Mouse (Mus musculus) megakaryocyte progenitor cell, adult 5-6 weeks (primary cell): ENCODE data around the gene Ovca2. TPM values are rescaled to one million over a fixed set of nuclear protein-coding genes. Genes with fewer than 3 reads are reported as not detected.

Experiments
- ATAC-seq: replicated peaks from 2 replicates; pipeline ENCODE4 v1.8.0; 2016; ENCODE audit warnings: mild to moderate bottlenecking, moderate TSS enrichment, inconsistent platforms; ENCODE audit not compliant: poor library complexity
- total RNA-seq, 2 experiments: library from RNA; stranded (forward) in 1 of 2; stranded (reverse) in 1 of 2; fragments of 157-497, 149-512 nt in 1 of 2; fragments of 200-1000 nt in 1 of 2; gene quantifications; 2 replicates each; pipeline versions ENCODE4 v1.2.3 to v1.2.4; 2015 to 2017

Ovca2 gene
- total RNA-seq, 2 experiments from 2014 or later, result 16.5 to 26.3 TPM

- ATAC-seq, result no peak
Measured at GRCm38 (mm10) chr11:75156416-75156815, 22.2 kb downstream of the Ovca2 start.

- no peak for ATAC-seq
Measured at GRCm38 (mm10) chr11:75155985-75156384, 22.6 kb downstream of the Ovca2 start.

DNA sequence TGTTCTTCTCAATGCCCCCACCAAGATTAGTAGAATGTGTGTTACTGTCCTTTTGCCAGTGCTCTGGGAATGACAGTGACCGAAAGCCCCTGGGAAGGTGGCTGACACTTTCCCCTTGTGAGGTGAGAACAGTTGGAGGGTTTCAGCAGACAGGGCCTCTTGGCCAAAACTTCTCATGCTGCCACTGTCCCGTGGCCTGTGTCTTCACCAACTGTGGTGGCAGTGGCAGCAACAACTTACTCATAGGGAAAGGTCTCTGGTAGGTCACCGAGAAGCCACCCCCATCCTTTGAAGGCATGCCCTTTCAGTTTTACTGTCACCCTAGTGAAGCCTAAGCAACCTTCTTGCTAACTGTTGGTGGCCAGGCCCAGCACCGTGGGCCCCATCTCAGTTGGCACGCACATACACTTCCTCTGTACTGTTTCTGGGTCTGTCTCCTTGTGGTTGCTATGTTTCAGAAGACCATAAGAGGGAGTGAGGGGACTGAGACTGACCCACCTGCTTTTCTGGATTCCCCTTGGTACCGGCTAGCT is 24.5 kb downstream of the Ovca2 start:
- ATAC-seq, result peak; percentile 62

GRCm38 (mm10) chr11:75152603-75153557 is 25.8 kb downstream of the Ovca2 start:
- peak; percentile 91 for ATAC-seq

GRCm38 (mm10) chr11:75150346-75150745 is 28.3 kb downstream of the Ovca2 start:
- ATAC-seq, result no peak

DNA sequence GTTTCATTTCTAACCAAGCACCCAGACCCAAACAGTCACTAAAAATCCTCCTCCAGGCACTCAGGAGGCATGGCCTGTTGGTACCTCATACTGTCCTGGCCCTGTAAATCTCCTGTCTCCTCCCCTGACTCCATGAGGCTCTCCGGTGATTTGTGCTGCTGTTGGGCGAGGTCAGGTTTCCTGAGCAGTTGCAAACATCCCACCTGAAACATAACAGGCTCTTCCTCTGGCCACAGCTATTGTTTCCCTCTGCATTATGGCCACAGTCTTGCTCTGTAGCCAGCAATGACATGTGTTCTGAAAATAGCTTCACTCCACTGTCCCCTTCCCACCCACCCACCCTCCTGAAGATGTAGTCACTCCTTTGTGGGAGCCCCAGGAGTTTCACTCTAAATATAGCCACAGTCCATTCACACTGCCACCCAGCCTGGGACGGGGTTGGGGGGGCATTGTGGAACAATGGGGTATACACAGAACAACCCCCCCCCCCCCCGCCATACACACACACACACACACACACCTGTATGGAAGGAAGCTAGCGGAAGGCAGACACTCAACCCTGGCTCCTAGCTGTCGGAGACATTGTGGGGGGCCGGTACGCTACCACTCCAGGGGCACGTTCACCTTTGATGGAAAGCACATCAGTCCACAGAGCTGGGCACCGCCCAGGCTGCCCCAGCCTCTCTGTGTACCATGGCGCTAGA is 30.2 kb downstream of the Ovca2 start:
- ATAC-seq, result no peak

DNA sequence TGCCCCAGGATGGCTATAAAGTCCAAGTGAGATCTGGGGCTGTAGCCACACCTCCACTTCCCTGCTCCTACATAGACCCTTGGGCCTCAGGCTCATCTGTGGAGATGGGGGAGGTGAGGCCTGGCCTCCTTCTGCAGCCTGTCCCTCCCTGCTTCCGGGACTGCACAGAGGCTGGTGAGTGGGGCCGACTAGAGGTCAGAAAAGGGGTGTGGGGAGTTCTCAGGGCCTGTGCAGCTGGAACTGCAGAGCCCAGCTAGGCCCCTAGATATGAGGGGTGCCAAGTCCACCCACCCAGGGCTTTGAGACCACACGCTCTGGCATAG is 30.8 kb downstream of the Ovca2 start:
- no peak for ATAC-seq

DNA sequence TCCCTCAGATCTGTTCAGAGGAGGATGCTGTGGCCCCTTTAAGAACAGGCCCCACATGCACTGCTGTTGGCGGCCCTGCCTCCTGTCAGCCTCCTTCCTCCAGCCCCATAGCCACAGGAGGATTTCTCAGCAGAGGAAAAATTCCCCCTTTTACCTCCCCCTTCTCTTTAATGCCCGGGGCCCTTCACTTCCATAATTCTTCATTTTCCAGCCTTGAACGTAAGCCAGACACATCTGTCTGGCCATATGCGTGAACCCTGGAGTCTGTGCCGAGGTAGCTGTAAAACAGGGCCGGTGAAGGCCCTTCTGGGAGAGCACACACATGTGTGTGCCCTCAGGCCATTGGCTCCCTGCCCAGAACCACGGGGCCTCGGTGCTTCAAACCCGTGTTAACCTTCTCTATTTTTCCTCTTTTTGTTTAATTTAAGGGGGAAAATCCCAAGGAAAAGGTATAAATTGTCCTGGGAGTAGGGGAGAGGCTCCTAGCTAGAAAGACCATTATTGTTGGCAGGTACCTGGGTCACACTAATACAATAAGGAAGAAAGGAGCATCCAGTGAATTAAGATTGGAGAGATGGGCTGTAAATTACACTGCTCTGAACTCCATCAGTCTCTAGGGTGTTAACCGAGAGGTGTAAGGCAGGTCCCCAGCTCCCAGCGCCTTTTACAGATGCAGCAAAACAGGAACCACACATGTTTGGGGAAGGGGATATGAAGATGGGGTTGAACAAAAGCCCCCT is 31.4 kb downstream of the Ovca2 start:
- ATAC-seq, result 0 out of 2 replicates have a peak, but pooled peaks have one; percentile 42

GRCm38 (mm10) chr11:75145841-75146240 is 32.8 kb downstream of the Ovca2 start:
- no peak for ATAC-seq

- ATAC-seq, result no peak
Measured at GRCm38 (mm10) chr11:75142749-75143148, 35.9 kb downstream of the Ovca2 start.

GRCm38 (mm10) chr11:75141913-75142312 is 36.7 kb downstream of the Ovca2 start:
- ATAC-seq, result no peak

- no peak; the same call in 1 of the 2 replicates for ATAC-seq
Measured at GRCm38 (mm10) chr11:75141038-75141437, 37.6 kb downstream of the Ovca2 start.

DNA sequence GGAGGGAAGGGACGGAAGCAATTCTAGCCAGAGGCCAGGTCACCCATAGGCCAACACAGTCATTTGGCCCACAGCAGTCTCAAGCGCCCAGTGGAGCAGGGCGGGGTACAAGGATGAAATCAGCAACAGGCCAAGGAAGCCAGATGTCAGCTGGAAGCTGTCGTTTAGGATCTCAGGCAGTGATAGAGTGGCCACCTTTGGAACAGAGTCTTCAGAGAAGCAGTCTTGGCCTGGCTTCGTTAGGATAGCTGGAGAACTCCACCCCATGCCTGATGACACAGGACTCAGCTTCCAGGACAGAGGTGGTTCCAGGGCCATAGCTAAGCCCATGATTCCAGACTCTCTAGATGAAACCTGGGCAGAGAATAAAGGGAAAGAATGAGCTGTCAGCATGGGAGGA is 38.2 kb downstream of the Ovca2 start:
- ATAC-seq, result no peak

DNA sequence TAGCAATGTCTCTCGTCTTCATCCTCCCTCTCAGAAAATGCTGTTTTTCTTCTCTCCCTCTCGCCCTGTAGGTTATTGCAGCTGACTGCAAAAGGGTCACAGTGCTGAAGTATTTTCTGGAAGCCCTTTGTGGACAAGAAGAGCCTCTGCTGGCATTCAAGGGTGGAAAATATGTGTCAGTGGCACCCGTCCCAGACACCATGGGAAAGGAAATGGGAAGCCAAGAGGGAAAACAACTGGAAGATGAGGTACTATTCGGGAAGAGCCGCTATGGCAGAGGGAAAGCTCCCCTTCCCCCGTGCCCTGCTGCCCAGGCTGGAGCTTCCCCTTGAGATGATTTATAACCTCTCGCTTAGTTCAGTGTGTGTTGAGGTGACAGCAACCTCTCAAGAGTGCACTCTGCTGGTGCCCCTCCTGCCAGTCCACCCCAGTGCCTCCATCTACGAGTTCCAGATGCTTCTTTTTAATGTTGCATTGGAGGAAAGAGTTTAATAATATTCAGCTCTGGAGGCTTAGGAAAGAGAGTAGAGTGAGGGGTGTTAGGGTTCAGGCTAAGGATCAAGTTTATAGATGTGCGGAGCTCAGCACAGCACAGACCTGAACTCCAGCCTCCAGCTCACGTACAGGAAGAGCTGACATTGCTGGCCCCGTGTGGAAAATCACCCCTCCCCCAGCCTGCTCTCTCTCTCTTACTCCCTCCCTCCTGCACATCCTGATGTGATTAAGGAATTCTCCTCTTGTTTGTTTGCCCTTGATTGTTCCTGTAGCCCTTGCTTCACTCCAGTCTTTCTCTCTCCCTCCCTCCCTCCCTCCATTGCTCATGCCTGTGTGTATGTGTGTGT is 39.3 kb downstream of the Ovca2 start:
- ATAC-seq, result no peak

- peak; percentile 95 for ATAC-seq
Measured at GRCm38 (mm10) chr11:75136666-75137398, 41.8 kb downstream of the Ovca2 start.

DNA sequence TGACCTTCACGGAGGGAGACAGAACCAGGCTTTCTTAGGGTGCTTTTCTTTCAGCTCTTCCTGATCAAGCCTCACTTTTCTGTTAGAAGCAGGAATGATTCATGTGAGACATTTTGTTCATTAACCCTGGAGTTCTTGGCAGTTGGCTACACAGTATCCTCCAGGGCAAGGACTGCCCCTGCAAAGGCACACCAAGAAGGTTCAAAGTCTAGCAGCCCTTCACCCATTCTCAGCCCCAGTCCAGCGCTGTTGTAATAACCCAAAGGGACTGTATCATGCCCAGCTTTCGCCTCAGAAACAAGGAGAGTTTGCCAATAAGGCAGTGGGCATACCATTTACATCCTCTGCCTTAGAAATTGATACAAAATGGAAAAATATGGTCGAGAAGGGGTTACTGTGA is 43.3 kb downstream of the Ovca2 start:
- ATAC-seq, result no peak

- no peak for ATAC-seq
Measured at GRCm38 (mm10) chr11:75134485-75135068, 44.1 kb downstream of the Ovca2 start.

GRCm38 (mm10) chr11:75133951-75134350 is 44.7 kb downstream of the Ovca2 start:
- ATAC-seq, result no peak

GRCm38 (mm10) chr11:75133391-75133790 is 45.2 kb downstream of the Ovca2 start:
- no peak for ATAC-seq
